Mouse (Mus musculus) urinary bladder, adult 18-20 months (tissue): ENCODE results near the gene Fcrla.
"Not testable (repeated sequence)": the region's sequence is repeated elsewhere in the genome, so short reads cannot be mapped to it uniquely, and the experiment has no call there.

Experiments used
- DNase-seq, 2 experiments: peaks; one replicate each; pipeline ENCODE4 v3.0.0; 2022; ENCODE audit warnings: low spot score in 2 of 2, mixed read lengths in 2 of 2

Fcrla gene

GRCm38 (mm10) chr1:170927378-170927777, at the start of gene Fcrla:
Gene Fcrla, minus strand, starts transcription at chr1:170927583.
- no peak for DNase-seq

GRCm38 (mm10) chr1:170976447-170976846, 49.1 kb upstream of the Fcrla start, which contains the start of gene Fcgr2b:
Gene Fcgr2b, minus strand, starts transcription at chr1:170976547.
- no peak for DNase-seq

GRCm38 (mm10) chr1:170975751-170976161, 48.4 kb upstream of the Fcrla start:
- no peak for DNase-seq

- DNase-seq = not testable (repeated sequence)
Measured at GRCm38 (mm10) chr1:170975350-170975749, 48.0 kb upstream of the Fcrla start.

- no peak for DNase-seq
Measured at GRCm38 (mm10) chr1:170974736-170975135, 47.4 kb upstream of the Fcrla start.

GRCm38 (mm10) chr1:170974171-170974570, 46.8 kb upstream of the Fcrla start:
- DNase-seq = no peak

GRCm38 (mm10) chr1:170972936-170973335, 45.6 kb upstream of the Fcrla start:
- DNase-seq = no peak

- DNase-seq = no peak
Measured at GRCm38 (mm10) chr1:170972494-170972893, 45.1 kb upstream of the Fcrla start.

- DNase-seq = no peak
Measured at GRCm38 (mm10) chr1:170968576-170968975, 41.2 kb upstream of the Fcrla start.

- DNase-seq = no peak
Measured at GRCm38 (mm10) chr1:170967581-170967980, 40.2 kb upstream of the Fcrla start.

GRCm38 (mm10) chr1:170963087-170963486, 35.7 kb upstream of the Fcrla start:
- DNase-seq = no peak

- no peak for DNase-seq
Measured at GRCm38 (mm10) chr1:170962301-170962700, 34.9 kb upstream of the Fcrla start.

- no peak for DNase-seq
Measured at GRCm38 (mm10) chr1:170961101-170961500, 33.7 kb upstream of the Fcrla start.

GRCm38 (mm10) chr1:170959791-170960190, 32.4 kb upstream of the Fcrla start:
- no peak for DNase-seq

- no peak for DNase-seq
Measured at GRCm38 (mm10) chr1:170958225-170958624, 30.8 kb upstream of the Fcrla start.

GRCm38 (mm10) chr1:170953192-170953591, 25.8 kb upstream of the Fcrla start:
- no peak for DNase-seq

GRCm38 (mm10) chr1:170950772-170951171, 23.4 kb upstream of the Fcrla start:
- DNase-seq = no peak

GRCm38 (mm10) chr1:170944908-170945307, 17.5 kb upstream of the Fcrla start:
- DNase-seq = not testable (repeated sequence)

- not testable (repeated sequence) for DNase-seq
Measured at GRCm38 (mm10) chr1:170944151-170944550, 16.8 kb upstream of the Fcrla start.

GRCm38 (mm10) chr1:170939255-170939654, 11.9 kb upstream of the Fcrla start:
- DNase-seq = no peak

GRCm38 (mm10) chr1:170934383-170934782, 7.0 kb upstream of the Fcrla start:
- DNase-seq = no peak

GRCm38 (mm10) chr1:170933940-170934339, 6.6 kb upstream of the Fcrla start:
- no peak for DNase-seq

GRCm38 (mm10) chr1:170933386-170933920, 6.1 kb upstream of the Fcrla start:
- DNase-seq = no peak

GRCm38 (mm10) chr1:170932043-170932442, 4.7 kb upstream of the Fcrla start:
- DNase-seq = no peak
